Mouse (Mus musculus): Measurements from ENCODE around the gene Hoxa6. TPM values are rescaled to one million over a fixed set of nuclear protein-coding genes. Genes with fewer than 3 reads are reported as not detected.

The Hoxa6 gene
- polyA plus RNA-seq, 1 experiment, result not detected

- H3K4me1 ChIP-seq (ENCODE audit: control insufficient read depth, insufficient read depth, low read length), result no peaks in the 10 kb centered on the region
- TF ChIP-seq POLR2A (IDR thresholded peaks at IDR 0.05; ENCODE audit: borderline replicate concordance, control insufficient read depth, low read depth, low read length) (no peak), CTCF (IDR thresholded peaks at IDR 0.05; ENCODE audit: control insufficient read depth, insufficient read depth, low read length) (no peak)
- no peak overlapping the region for H3K4me3 ChIP-seq (replicated peaks; ENCODE audit: control insufficient read depth, low read depth, low read length)
- no peak overlapping the region for H3K27ac ChIP-seq (ENCODE audit: control insufficient read depth, insufficient read depth, low read depth, low read length, poor library complexity)
- WGBS, result 81% methylated on average over 3 of the region's 3 CpGs
These were observed 22.7 kb downstream of the Hoxa6 start for GRCm38 (mm10) chr6:52185834-52186233.

DNA sequence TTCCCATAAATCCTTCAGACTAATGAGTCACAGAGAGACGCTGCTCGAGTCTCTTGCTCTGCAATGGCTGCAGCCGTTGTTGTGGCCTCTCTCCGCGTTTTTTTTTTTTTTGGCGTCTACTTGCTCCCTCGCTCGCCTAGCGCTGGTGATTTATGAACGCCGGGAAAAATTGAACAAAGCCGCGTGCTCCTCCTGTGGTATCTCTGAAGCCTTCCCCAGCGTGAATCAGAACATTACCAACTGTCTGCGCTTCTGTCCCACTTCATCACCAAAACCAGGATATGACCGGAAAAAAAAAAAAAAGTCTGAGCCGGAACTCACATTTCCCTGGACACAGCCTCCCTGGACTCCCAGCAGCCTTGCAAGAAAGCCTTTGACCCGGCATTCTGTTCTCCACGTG lies 23.3 kb downstream of the Hoxa6 start:
- no peak for TF ChIP-seq CTCF (IDR thresholded peaks at IDR 0.05; ENCODE audit: control insufficient read depth, insufficient read depth, low read length)
- TF ChIP-seq POLR2A (IDR thresholded peaks at IDR 0.05; ENCODE audit: borderline replicate concordance, control insufficient read depth, low read depth, low read length), result no peak
- no peak overlapping the region for H3K4me3 ChIP-seq (replicated peaks; ENCODE audit: control insufficient read depth, low read depth, low read length)
- no peaks in the 10 kb centered on the region for H3K4me1 ChIP-seq (ENCODE audit: control insufficient read depth, insufficient read depth, low read length)
- 79% methylated on average over 19 of the region's 19 CpGs for WGBS
- no peak overlapping the region for H3K27ac ChIP-seq (ENCODE audit: control insufficient read depth, insufficient read depth, low read depth, low read length, poor library complexity)

GRCm38 (mm10) chr6:52184668-52185067 lies 23.9 kb downstream of the Hoxa6 start:
- Histone ChIP-seq H3K27ac (ENCODE audit: control insufficient read depth, insufficient read depth, low read depth, low read length, poor library complexity) (no peak overlapping the region), H3K4me1 (ENCODE audit: control insufficient read depth, insufficient read depth, low read length) (no peaks in the 10 kb centered on the region), H3K4me3 (replicated peaks; ENCODE audit: control insufficient read depth, low read depth, low read length) (no peak overlapping the region)
- 72% methylated on average over 6 of the region's 6 CpGs for WGBS
- TF ChIP-seq POLR2A (IDR thresholded peaks at IDR 0.05; ENCODE audit: borderline replicate concordance, control insufficient read depth, low read depth, low read length) (no peak), CTCF (IDR thresholded peaks at IDR 0.05; ENCODE audit: control insufficient read depth, insufficient read depth, low read length) (no peak)

- Histone ChIP-seq H3K4me3 (replicated peaks; ENCODE audit: control insufficient read depth, low read depth, low read length) (no peak overlapping the region), H3K27ac (ENCODE audit: control insufficient read depth, insufficient read depth, low read depth, low read length, poor library complexity) (no peak overlapping the region), H3K4me1 (ENCODE audit: control insufficient read depth, insufficient read depth, low read length) (no peaks in the 10 kb centered on the region)
- 77% methylated on average over 10 of the region's 10 CpGs for WGBS
- TF ChIP-seq CTCF (IDR thresholded peaks at IDR 0.05; ENCODE audit: control insufficient read depth, insufficient read depth, low read length) (no peak), POLR2A (IDR thresholded peaks at IDR 0.05; ENCODE audit: borderline replicate concordance, control insufficient read depth, low read depth, low read length) (no peak)
These were observed 25.0 kb downstream of the Hoxa6 start for GRCm38 (mm10) chr6:52183311-52184080.

GRCm38 (mm10) chr6:52182793-52183192 lies 25.7 kb downstream of the Hoxa6 start:
- 91% methylated on average over 1 of the region's 1 CpGs for WGBS
- H3K27ac ChIP-seq (ENCODE audit: control insufficient read depth, insufficient read depth, low read depth, low read length, poor library complexity), result no peak overlapping the region

DNA sequence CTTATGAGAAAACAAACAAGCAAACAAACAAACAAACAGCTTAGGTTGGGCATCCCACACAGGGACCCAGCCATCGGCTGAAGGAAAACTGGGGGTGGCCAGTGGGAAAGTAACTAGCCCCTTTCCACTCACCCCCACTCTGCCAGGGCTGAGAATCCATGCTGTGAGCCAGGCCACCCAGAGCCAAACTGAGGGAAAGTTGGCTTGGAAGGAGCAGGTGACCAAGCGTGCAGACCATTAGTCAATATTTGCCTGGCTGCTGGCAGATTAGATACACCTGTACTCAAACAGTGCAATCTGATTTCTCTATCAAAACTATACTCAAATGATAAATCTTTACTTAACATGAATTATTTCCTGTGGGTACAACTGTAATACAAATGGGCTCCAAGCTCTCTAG lies 26.5 kb downstream of the Hoxa6 start:
- TF ChIP-seq POLR2A (IDR thresholded peaks at IDR 0.05; ENCODE audit: borderline replicate concordance, control insufficient read depth, low read depth, low read length) (no peak), CTCF (IDR thresholded peaks at IDR 0.05; ENCODE audit: control insufficient read depth, insufficient read depth, low read length) (no peak)
- Histone ChIP-seq H3K4me1 (ENCODE audit: control insufficient read depth, insufficient read depth, low read length) (no peaks in the 10 kb centered on the region), H3K27ac (ENCODE audit: control insufficient read depth, insufficient read depth, low read depth, low read length, poor library complexity) (no peak overlapping the region), H3K4me3 (replicated peaks; ENCODE audit: control insufficient read depth, low read depth, low read length) (no peak overlapping the region)
- 79% methylated on average over 2 of the region's 2 CpGs for WGBS

More at GRCm38 (mm10) chr6:52182793-52183192, 25.7 kb downstream of the Hoxa6 start:
- no peaks in the 10 kb centered on the region for H3K4me1 ChIP-seq (ENCODE audit: control insufficient read depth, insufficient read depth, low read length)
- H3K4me3 ChIP-seq (replicated peaks; ENCODE audit: control insufficient read depth, low read depth, low read length), result no peak overlapping the region
- no peak for TF ChIP-seq POLR2A (IDR thresholded peaks at IDR 0.05; ENCODE audit: borderline replicate concordance, control insufficient read depth, low read depth, low read length)
- no peak for TF ChIP-seq CTCF (IDR thresholded peaks at IDR 0.05; ENCODE audit: control insufficient read depth, insufficient read depth, low read length)

- TF ChIP-seq CTCF (IDR thresholded peaks at IDR 0.05; ENCODE audit: control insufficient read depth, insufficient read depth, low read length) (no peak), POLR2A (IDR thresholded peaks at IDR 0.05; ENCODE audit: borderline replicate concordance, control insufficient read depth, low read depth, low read length) (no peak)
- 79% methylated on average over 3 of the region's 3 CpGs for WGBS
- H3K27ac ChIP-seq (ENCODE audit: control insufficient read depth, insufficient read depth, low read depth, low read length, poor library complexity), result no peak overlapping the region
- no peak overlapping the region for H3K4me3 ChIP-seq (replicated peaks; ENCODE audit: control insufficient read depth, low read depth, low read length)
- H3K4me1 ChIP-seq (ENCODE audit: control insufficient read depth, insufficient read depth, low read length), result no peaks in the 10 kb centered on the region
These were observed 27.8 kb downstream of the Hoxa6 start for GRCm38 (mm10) chr6:52180726-52181125.

GRCm38 (mm10) chr6:52180213-52180710 lies 28.3 kb downstream of the Hoxa6 start:
- TF ChIP-seq POLR2A (IDR thresholded peaks at IDR 0.05; ENCODE audit: borderline replicate concordance, control insufficient read depth, low read depth, low read length) (no peak), CTCF (IDR thresholded peaks at IDR 0.05; ENCODE audit: control insufficient read depth, insufficient read depth, low read length) (no peak)
- no peak overlapping the region for H3K27ac ChIP-seq (ENCODE audit: control insufficient read depth, insufficient read depth, low read depth, low read length, poor library complexity)
- no peak overlapping the region for H3K4me3 ChIP-seq (replicated peaks; ENCODE audit: control insufficient read depth, low read depth, low read length)
- 86% methylated on average over 11 of the region's 11 CpGs for WGBS
- no peaks in the 10 kb centered on the region for H3K4me1 ChIP-seq (ENCODE audit: control insufficient read depth, insufficient read depth, low read length)
